Mouse (Mus musculus) liver, postnatal 0 days (tissue): ENCODE measurements around the gene Sez6.

ENCODE experiments used
- CTCF ChIP-seq: sonication (generic); IDR thresholded peaks from 2 replicates; pipeline ENCODE4 v1.5.1; 2016; ENCODE audit warnings: antibody characterized with exemption, low read depth
- EP300 ChIP-seq: IDR thresholded peaks from 2 replicates; pipeline ENCODE4 v1.6.1; 2016; ENCODE audit warnings: antibody characterized with exemption, low read depth, mild to moderate bottlenecking

GRCm38 (mm10) chr11:77913505-77913904 is 17.1 kb upstream of the Sez6 start:
- no peak for TF ChIP-seq EP300
- TF ChIP-seq CTCF, result no peak
